Mouse (Mus musculus) limb, embryonic 10.5 days (tissue): ENCODE measurements around the gene Slc8a1. TPM values are rescaled to one million over a fixed set of nuclear protein-coding genes. Genes with fewer than 3 reads are reported as not detected.

Experiments used
- DNase-seq: peaks from one replicate; pipeline ENCODE4 v3.0.0-alpha.2; 2017; ENCODE audit warnings: low spot score
- H3K27ac ChIP-seq: fragments of 300-500 bp; sonication (generic); 2 replicates; pipeline ENCODE4 v1.5.1; 2016; ENCODE audit warnings: mild to moderate bottlenecking
- H3K27me3 ChIP-seq: fragments of 300-500 bp; sonication (generic); 2 replicates; pipeline ENCODE4 v1.6.1; 2016; ENCODE audit warnings: low read depth, mild to moderate bottlenecking; ENCODE audit not compliant: poor library complexity, severe bottlenecking
- H3K36me3 ChIP-seq: fragments of 300-500 bp; sonication (generic); 2 replicates; pipeline ENCODE4 v1.6.1; 2016; ENCODE audit warnings: mild to moderate bottlenecking, moderate library complexity
- H3K4me1 ChIP-seq: fragments of 300-500 bp; sonication (generic); 2 replicates; pipeline ENCODE4 v1.6.1; 2016
- H3K4me3 ChIP-seq: fragments of 300-500 bp; sonication (generic); 2 replicates; pipeline ENCODE4 v1.5.1; 2016; ENCODE audit warnings: mild to moderate bottlenecking, moderate library complexity
- H3K9me3 ChIP-seq: fragments of 300-500 bp; sonication (generic); replicated peaks from 2 replicates; pipeline ENCODE4 v1.6.1; 2016; ENCODE audit warnings: mild to moderate bottlenecking
- WGBS: fragments of 180-500 bp; shearing (Covaris S2); methylation state at CpG from one replicate; pipeline ENCODE4 v1.1.7; 2016; 5-methylcytosine and 5-hydroxymethylcytosine counted together
- polyA plus RNA-seq: library from polyadenylated mRNA; unstranded; fragments of >200 nt; fragmentation: Nextera tagmentation; extraction: Ambion mirVana; gene quantifications from 2 replicates; pipeline ENCODE4 v1.2.1, GENCODE M21; 2016

Slc8a1 gene
- polyA plus RNA-seq, 1 experiment from 2014 or later: 3.0 TPM

DNA sequence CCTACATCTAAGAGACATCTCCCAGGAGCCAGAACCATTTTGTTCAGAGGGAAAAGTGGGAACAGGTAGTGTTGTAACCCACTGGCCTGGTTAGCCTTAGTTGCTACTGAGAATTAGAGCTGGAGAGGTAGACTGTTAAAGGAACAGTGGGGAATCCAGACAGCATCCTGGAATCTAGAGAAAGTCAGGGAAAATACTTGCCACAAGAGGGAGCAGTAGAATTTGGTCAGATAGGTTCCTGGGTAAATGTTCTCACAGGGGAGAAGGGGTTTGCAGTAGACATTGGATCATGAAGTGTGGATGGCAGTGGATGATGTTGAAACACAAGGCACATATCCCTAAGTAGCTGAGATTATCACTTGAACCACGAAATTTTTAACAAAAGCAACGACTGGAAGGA is 71.6 kb downstream of the Slc8a1 start:
- H3K4me3 ChIP-seq: no peak overlapping the region
- H3K9me3 ChIP-seq: no peaks in the 10 kb centered on the region
- peaks cover 9% of the 10 kb centered on the region for H3K27me3 ChIP-seq
- WGBS: 43% methylated on average over 2 of the region's 2 CpGs
- DNase-seq: no peak
- no peak overlapping the region for H3K27ac ChIP-seq
- peaks cover 30% of the 10 kb centered on the region for H3K4me1 ChIP-seq
- H3K36me3 ChIP-seq: no peaks in the 10 kb centered on the region

DNA sequence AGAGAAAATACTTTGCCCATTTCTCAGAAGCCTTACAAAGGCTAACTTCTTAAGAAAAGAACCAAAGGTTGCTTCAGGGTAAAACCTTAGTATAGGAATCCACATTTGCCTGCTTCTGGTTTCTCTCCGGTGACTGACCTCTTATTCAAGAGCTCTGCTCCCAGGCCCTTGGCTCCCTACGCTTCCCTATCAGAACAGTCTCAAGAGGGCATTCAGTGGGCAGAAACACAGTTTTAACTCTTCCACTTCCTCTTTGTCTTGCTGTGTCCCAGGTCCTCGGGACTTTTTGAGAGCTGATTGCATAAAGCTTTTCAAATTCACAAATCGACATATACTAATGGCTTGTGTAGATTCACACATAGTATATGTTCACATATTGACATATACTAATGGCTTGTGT is 73.3 kb downstream of the Slc8a1 start:
- Histone ChIP-seq H3K4me3 (no peak overlapping the region), H3K9me3 (no peaks in the 10 kb centered on the region), H3K27me3 (no peaks in the 10 kb centered on the region), H3K36me3 (no peaks in the 10 kb centered on the region), H3K27ac (no peak overlapping the region), H3K4me1 (peaks cover 20% of the 10 kb centered on the region)
- WGBS: 95% methylated on average over 4 of the region's 4 CpGs
- no peak for DNase-seq

GRCm38 (mm10) chr17:81657828-81658227 is 80.3 kb downstream of the Slc8a1 start:
- WGBS: 92% methylated on average over 1 of the region's 1 CpGs
- Histone ChIP-seq H3K27ac (no peak overlapping the region), H3K9me3 (no peaks in the 10 kb centered on the region), H3K4me3 (no peak overlapping the region), H3K4me1 (peaks cover 16% of the 10 kb centered on the region), H3K36me3 (no peaks in the 10 kb centered on the region), H3K27me3 (no peaks in the 10 kb centered on the region)
- DNase-seq: no peak

GRCm38 (mm10) chr17:81654548-81654947 is 83.6 kb downstream of the Slc8a1 start:
- Histone ChIP-seq H3K27me3 (no peaks in the 10 kb centered on the region), H3K9me3 (no peaks in the 10 kb centered on the region), H3K27ac (0 out of 2 replicates have a peak overlapping the region, but pooled peaks have one; percentile 20), H3K4me1 (peaks cover 18% of the 10 kb centered on the region), H3K36me3 (no peaks in the 10 kb centered on the region), H3K4me3 (no peak overlapping the region)
- peak; percentile 49 for DNase-seq
- WGBS: 28% methylated on average over 2 of the region's 2 CpGs

GRCm38 (mm10) chr17:81652958-81653357 is 85.2 kb downstream of the Slc8a1 start:
- Histone ChIP-seq H3K27ac (no peak overlapping the region), H3K27me3 (no peaks in the 10 kb centered on the region), H3K4me3 (no peak overlapping the region), H3K9me3 (no peaks in the 10 kb centered on the region), H3K36me3 (peaks cover 15% of the 10 kb centered on the region), H3K4me1 (peaks cover 18% of the 10 kb centered on the region)
- no peak for DNase-seq
- WGBS: 29% methylated on average over 1 of the region's 1 CpGs

DNA sequence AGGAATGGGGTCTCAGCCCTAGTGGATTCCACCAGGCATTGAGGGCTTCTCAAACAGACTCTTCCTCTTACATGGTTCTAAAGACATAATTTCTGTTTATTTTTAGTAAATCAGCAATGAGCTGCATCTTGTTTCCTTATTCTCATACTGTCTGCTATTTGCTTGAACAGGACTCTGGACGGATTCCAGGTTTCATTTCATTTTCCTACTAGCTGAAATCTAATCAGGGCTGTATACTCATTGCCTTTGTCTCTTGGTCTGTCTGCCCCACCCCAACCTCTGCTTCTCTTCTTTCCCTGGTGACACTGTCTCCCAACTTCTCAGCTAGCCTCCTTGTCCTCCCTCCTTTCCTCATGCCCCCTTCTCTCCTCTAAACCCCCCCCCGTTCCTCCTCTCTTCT is 101.4 kb downstream of the Slc8a1 start:
- 90% methylated on average over 2 of the region's 2 CpGs for WGBS
- Histone ChIP-seq H3K27ac (no peak overlapping the region), H3K9me3 (no peaks in the 10 kb centered on the region), H3K27me3 (no peaks in the 10 kb centered on the region), H3K4me3 (no peak overlapping the region), H3K4me1 (no peaks in the 10 kb centered on the region), H3K36me3 (no peaks in the 10 kb centered on the region)
- DNase-seq: no peak

GRCm38 (mm10) chr17:81630471-81630870 is 107.7 kb downstream of the Slc8a1 start:
- Histone ChIP-seq H3K27me3 (no peaks in the 10 kb centered on the region), H3K27ac (no peak overlapping the region), H3K4me3 (no peak overlapping the region), H3K36me3 (no peaks in the 10 kb centered on the region), H3K4me1 (no peaks in the 10 kb centered on the region), H3K9me3 (no peaks in the 10 kb centered on the region)
- DNase-seq: no peak
- WGBS: 87% methylated on average over 2 of the region's 2 CpGs

- Histone ChIP-seq H3K36me3 (no peaks in the 10 kb centered on the region), H3K27me3 (no peaks in the 10 kb centered on the region), H3K27ac (no peak overlapping the region), H3K4me1 (peaks cover 11% of the 10 kb centered on the region; the same call in 1 of the 2 replicates), H3K4me3 (no peak overlapping the region), H3K9me3 (no peaks in the 10 kb centered on the region)
- DNase-seq: no peak
- WGBS: 53% methylated on average over 2 of the region's 2 CpGs
These were observed 117.0 kb downstream of the Slc8a1 start for GRCm38 (mm10) chr17:81621188-81621644.

- Histone ChIP-seq H3K9me3 (no peaks in the 10 kb centered on the region), H3K4me3 (no peak overlapping the region), H3K36me3 (no peaks in the 10 kb centered on the region), H3K4me1 (peaks cover 11% of the 10 kb centered on the region; the same call in 1 of the 2 replicates), H3K27me3 (no peaks in the 10 kb centered on the region), H3K27ac (no peak overlapping the region)
- no peak for DNase-seq
- WGBS: 78% methylated on average over 5 of the region's 5 CpGs
These were observed 119.7 kb downstream of the Slc8a1 start for GRCm38 (mm10) chr17:81618461-81618860.

GRCm38 (mm10) chr17:81616326-81616725 is 121.9 kb downstream of the Slc8a1 start:
- no peak for DNase-seq
- 95% methylated on average over 4 of the region's 4 CpGs for WGBS

DNA sequence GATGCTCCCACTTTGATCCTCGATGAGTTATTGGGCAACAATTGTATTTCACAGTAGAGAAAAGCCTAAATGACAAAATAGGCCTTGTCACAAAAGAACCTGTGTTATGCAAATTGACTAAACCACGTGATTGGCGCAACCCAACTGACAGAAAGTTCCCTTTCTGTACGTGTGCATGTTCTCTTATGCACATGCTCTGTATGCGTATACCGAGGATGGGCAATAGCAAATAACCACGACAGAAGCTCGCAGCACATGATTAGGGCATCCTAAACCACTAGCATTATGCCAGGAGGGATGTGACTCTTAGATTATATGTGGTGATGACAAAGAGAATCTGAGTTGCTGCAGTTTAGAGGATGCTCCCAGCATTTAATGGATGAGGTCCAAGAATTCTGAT is 122.8 kb downstream of the Slc8a1 start:
- Histone ChIP-seq H3K9me3 (no peaks in the 10 kb centered on the region), H3K27ac (no peak overlapping the region), H3K27me3 (no peaks in the 10 kb centered on the region), H3K4me3 (no peak overlapping the region), H3K36me3 (no peaks in the 10 kb centered on the region), H3K4me1 (no peaks in the 10 kb centered on the region)
- DNase-seq: no peak
- WGBS: 92% methylated on average over 8 of the region's 8 CpGs

More at GRCm38 (mm10) chr17:81616326-81616725, 121.9 kb downstream of the Slc8a1 start:
- Histone ChIP-seq H3K4me1 (peaks cover 4% of the 10 kb centered on the region; the same call in 1 of the 2 replicates), H3K27ac (no peak overlapping the region), H3K36me3 (no peaks in the 10 kb centered on the region), H3K27me3 (no peaks in the 10 kb centered on the region), H3K9me3 (no peaks in the 10 kb centered on the region), H3K4me3 (no peak overlapping the region)

DNA sequence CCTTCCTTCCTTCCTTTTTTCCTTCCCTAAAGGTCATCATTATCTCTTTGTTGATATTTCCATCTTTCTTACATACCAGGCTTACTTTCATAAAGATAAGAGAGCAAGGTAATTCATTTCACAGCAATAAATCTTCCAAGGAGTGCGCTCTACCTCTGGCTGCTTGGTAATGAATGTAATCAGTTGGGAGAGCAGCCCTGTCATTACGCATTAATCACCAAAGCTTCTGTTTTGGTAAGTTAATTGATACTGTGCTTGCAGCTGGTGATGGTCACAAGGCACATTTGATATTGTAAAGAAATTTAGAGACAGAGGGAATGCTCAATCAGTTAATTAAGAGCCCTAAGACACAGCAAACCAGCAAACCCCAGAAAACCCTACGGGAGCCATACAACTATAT is 130.7 kb downstream of the Slc8a1 start:
- Histone ChIP-seq H3K9me3 (no peaks in the 10 kb centered on the region), H3K36me3 (no peaks in the 10 kb centered on the region), H3K27ac (no peak overlapping the region), H3K27me3 (no peaks in the 10 kb centered on the region), H3K4me3 (no peak overlapping the region), H3K4me1 (0 out of 2 replicates have a peak, but pooled peaks cover 3% of the 10 kb centered on the region)
- WGBS: 61% methylated on average over 3 of the region's 3 CpGs
- DNase-seq: no peak

DNA sequence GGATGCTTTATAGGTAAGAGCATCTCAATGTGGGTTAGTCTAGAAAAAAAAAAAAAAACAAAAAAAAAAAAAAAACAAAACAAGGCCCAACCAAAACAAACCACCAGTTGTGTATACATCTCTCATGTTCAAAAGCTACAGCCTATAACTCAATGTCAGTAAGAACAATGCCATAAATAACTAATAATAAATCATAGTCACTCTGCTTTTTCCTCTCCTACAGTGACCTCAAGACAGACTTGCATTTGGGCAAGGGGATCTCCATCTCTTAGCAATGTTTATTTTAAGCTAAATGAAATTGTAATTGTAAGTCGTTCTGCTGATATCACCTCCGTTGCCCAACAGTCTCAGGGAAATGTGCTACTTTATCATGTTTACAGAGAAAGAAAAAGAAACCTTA is 132.1 kb downstream of the Slc8a1 start:
- Histone ChIP-seq H3K27ac (no peak overlapping the region), H3K4me1 (0 out of 2 replicates have a peak, but pooled peaks cover 3% of the 10 kb centered on the region), H3K9me3 (no peaks in the 10 kb centered on the region), H3K4me3 (no peak overlapping the region), H3K36me3 (no peaks in the 10 kb centered on the region), H3K27me3 (no peaks in the 10 kb centered on the region)
- no peak for DNase-seq
- WGBS: 73% methylated on average over 2 of the region's 2 CpGs

- H3K27ac ChIP-seq: no peak overlapping the region
- no peak for DNase-seq
- no peak overlapping the region for H3K4me3 ChIP-seq
- 49% methylated on average over 4 of the region's 4 CpGs for WGBS
- no peaks in the 10 kb centered on the region for H3K9me3 ChIP-seq
- no peaks in the 10 kb centered on the region for H3K27me3 ChIP-seq
- 0 out of 2 replicates have a peak, but pooled peaks cover 3% of the 10 kb centered on the region for H3K4me1 ChIP-seq
- H3K36me3 ChIP-seq: no peaks in the 10 kb centered on the region
These were observed 132.9 kb downstream of the Slc8a1 start for GRCm38 (mm10) chr17:81605219-81605660.
